Mouse (Mus musculus) frontal cortex, adult 2 months (tissue): Measurements from ENCODE around the gene Gm20547. TPM values are rescaled to one million over a fixed set of nuclear protein-coding genes. Genes with fewer than 3 reads are reported as not detected.

Source experiments
- DNase-seq, 2 experiments: peaks; one replicate each; pipeline ENCODE4 v3.0.0; 2022; ENCODE audit warnings: low spot score in 1 of 2; ENCODE audit errors: extremely low spot score in 1 of 2
- polyA plus RNA-seq: library from polyadenylated mRNA; depleted of rRNA; stranded (reverse); fragments of >200 nt; gene quantifications from 2 replicates; pipeline ENCODE4 v1.2.3, GENCODE M21; 2012; rRNA removed

Gm20547 gene
- polyA plus RNA-seq, 1 experiment: not detected

DNA sequence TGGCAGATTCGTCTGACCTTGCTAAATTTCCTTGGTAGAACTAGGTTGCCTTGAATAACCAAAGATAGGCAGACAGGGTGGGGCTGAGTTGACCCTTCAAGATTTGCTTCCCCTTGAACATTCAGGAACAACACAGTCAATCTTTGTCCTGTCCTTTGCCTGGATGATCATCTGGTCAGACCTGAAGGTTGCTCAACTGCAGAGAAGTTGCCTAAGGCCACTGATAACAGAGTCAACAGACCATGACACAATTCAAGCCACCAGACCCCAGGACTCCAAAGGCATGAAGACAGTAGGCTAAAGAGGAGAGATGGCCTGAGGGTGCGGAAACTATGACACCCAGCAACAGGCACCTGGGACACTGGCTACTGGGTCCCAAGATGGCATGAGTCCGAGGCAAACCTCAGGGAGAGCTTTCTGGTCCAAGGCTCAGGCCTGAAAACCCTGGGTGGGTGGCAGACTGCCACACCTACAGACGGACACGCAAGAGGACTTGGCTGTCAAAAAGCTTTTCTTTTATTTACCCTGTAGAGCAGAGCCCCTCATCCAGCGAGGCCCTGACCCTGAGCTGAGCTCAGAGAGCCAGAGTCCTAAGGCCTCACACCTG is 73.1 kb downstream of the Gm20547 start:
- no peak for DNase-seq

- no peak for DNase-seq
Observed at GRCm38 (mm10) chr17:34807176-34807575, 74.7 kb downstream of the Gm20547 start.

Other genes starting within 250 kb of the Gm20547 start
- 6.7 and 7.9 TPM in 2 replicates for gene Fkbpl, start 237.3 kb downstream of the Gm20547 start, polyA plus RNA-seq
- gene Atf6b, start 234.9 kb downstream of the Gm20547 start, polyA plus RNA-seq: 57.7 and 59.6 TPM in 2 replicates
- 1.6 TPM in 2 replicates for gene Tnxb, start 211.5 kb downstream of the Gm20547 start, polyA plus RNA-seq
- gene C4b, start 138.2 kb downstream of the Gm20547 start, polyA plus RNA-seq: 18.8 and 22.8 TPM in 2 replicates
- gene Cyp21a1, start 77.5 kb downstream of the Gm20547 start, polyA plus RNA-seq: 0.04 TPM in 1 of 2 replicates, not detected in the other
- gene Stk19, start 45.1 kb downstream of the Gm20547 start, polyA plus RNA-seq: 71.8 and 77.6 TPM in 2 replicates
- 47.3 and 56.4 TPM in 2 replicates for gene Dxo, start 45.0 kb downstream of the Gm20547 start, polyA plus RNA-seq
- gene Skiv2l, start 31.8 kb downstream of the Gm20547 start, polyA plus RNA-seq: 72.8 and 77.5 TPM in 2 replicates
- 60.8 and 66.2 TPM in 2 replicates for gene Nelfe, start 31.7 kb downstream of the Gm20547 start, polyA plus RNA-seq
- gene Cfb, start 19.5 kb downstream of the Gm20547 start, polyA plus RNA-seq: 0.29 and 0.44 TPM in 2 replicates
- 7.5 and 8.8 TPM in 2 replicates for gene Zbtb12, start 2.6 kb downstream of the Gm20547 start, polyA plus RNA-seq
- gene C2, start 16.2 kb upstream of the Gm20547 start, polyA plus RNA-seq: 2.9 and 3.2 TPM in 2 replicates
- gene Ehmt2, start 16.4 kb upstream of the Gm20547 start, polyA plus RNA-seq: 268 and 290 TPM in 2 replicates
- 0.27 and 0.38 TPM in 2 replicates for gene Slc44a4, start 32.4 kb upstream of the Gm20547 start, polyA plus RNA-seq
- gene Neu1, start 49.2 kb upstream of the Gm20547 start, polyA plus RNA-seq: 48.7 and 53.6 TPM in 2 replicates
- 10.9 and 13.4 TPM in 2 replicates for gene Hspa1b, start 77.2 kb upstream of the Gm20547 start, polyA plus RNA-seq
- 0.20 TPM in 1 of 2 replicates, not detected in the other for gene Gm20481, start 87.9 kb upstream of the Gm20547 start, polyA plus RNA-seq
- 13.8 and 14.6 TPM in 2 replicates for gene Hspa1a, start 90.1 kb upstream of the Gm20547 start, polyA plus RNA-seq
- 0.40 and 0.74 TPM in 2 replicates for gene Hspa1l, start 90.7 kb upstream of the Gm20547 start, polyA plus RNA-seq
- gene Lsm2, start 99.8 kb upstream of the Gm20547 start, polyA plus RNA-seq: 43.9 and 49.7 TPM in 2 replicates
- gene Vars, start 118.9 kb upstream of the Gm20547 start, polyA plus RNA-seq: 48.2 and 55.1 TPM in 2 replicates
- 0.48 and 0.59 TPM in 2 replicates for gene Vwa7, start 134.5 kb upstream of the Gm20547 start, polyA plus RNA-seq
- 1.5 and 2.6 TPM in 2 replicates for gene Sapcd1, start 146.0 kb upstream of the Gm20547 start, polyA plus RNA-seq
- 1.5 and 2.0 TPM in 2 replicates for gene Msh5, start 164.7 kb upstream of the Gm20547 start, polyA plus RNA-seq
- 26.4 and 28.5 TPM in 2 replicates for gene Clic1, start 167.9 kb upstream of the Gm20547 start, polyA plus RNA-seq
- gene Ddah2, start 177.0 kb upstream of the Gm20547 start, polyA plus RNA-seq: 40.8 and 42.8 TPM in 2 replicates
- gene Ly6g6c, start 183.3 kb upstream of the Gm20547 start, polyA plus RNA-seq: not detected in 2 replicates
- 0.04 TPM in 2 replicates for gene Mpig6b, start 184.1 kb upstream of the Gm20547 start, polyA plus RNA-seq
- 65.5 and 71.7 TPM in 2 replicates for gene Ly6g6e, start 194.9 kb upstream of the Gm20547 start, polyA plus RNA-seq
- gene Ly6g6d, start 196.0 kb upstream of the Gm20547 start, polyA plus RNA-seq: 2.3 and 2.9 TPM in 2 replicates
- 0.10 and 0.27 TPM in 2 replicates for gene Ly6g6f, start 203.6 kb upstream of the Gm20547 start, polyA plus RNA-seq
- gene Abhd16a, start 207.2 kb upstream of the Gm20547 start, polyA plus RNA-seq: 144 and 159 TPM in 2 replicates
- 0.38 TPM in 1 of 2 replicates, not detected in the other for gene Ly6g5c, start 226.2 kb upstream of the Gm20547 start, polyA plus RNA-seq
- 1.2 and 2.0 TPM in 2 replicates for gene Ly6g5b, start 233.4 kb upstream of the Gm20547 start, polyA plus RNA-seq
- 18.9 and 20.2 TPM in 2 replicates for gene Gpank1, start 239.4 kb upstream of the Gm20547 start, polyA plus RNA-seq
- gene Csnk2b, start 240.0 kb upstream of the Gm20547 start, polyA plus RNA-seq: 173 and 179 TPM in 2 replicates
- 8.2 and 9.1 TPM in 2 replicates for gene D17H6S53E, start 244.3 kb upstream of the Gm20547 start, polyA plus RNA-seq